Mouse (Mus musculus) bone marrow macrophage, adult 2 months (primary cell): ENCODE results near the gene Rnf168.

Experiments used
- CTCF ChIP-seq: IDR thresholded peaks from 2 replicates; pipeline ENCODE4 v1.5.1; 2012; ENCODE audit warnings: low read depth, mild to moderate bottlenecking, low read length, moderate library complexity
- POLR2A ChIP-seq: IDR thresholded peaks from 2 replicates; pipeline ENCODE4 v1.6.1; 2012; ENCODE audit warnings: mild to moderate bottlenecking, low read depth, low read length, borderline replicate concordance

DNA sequence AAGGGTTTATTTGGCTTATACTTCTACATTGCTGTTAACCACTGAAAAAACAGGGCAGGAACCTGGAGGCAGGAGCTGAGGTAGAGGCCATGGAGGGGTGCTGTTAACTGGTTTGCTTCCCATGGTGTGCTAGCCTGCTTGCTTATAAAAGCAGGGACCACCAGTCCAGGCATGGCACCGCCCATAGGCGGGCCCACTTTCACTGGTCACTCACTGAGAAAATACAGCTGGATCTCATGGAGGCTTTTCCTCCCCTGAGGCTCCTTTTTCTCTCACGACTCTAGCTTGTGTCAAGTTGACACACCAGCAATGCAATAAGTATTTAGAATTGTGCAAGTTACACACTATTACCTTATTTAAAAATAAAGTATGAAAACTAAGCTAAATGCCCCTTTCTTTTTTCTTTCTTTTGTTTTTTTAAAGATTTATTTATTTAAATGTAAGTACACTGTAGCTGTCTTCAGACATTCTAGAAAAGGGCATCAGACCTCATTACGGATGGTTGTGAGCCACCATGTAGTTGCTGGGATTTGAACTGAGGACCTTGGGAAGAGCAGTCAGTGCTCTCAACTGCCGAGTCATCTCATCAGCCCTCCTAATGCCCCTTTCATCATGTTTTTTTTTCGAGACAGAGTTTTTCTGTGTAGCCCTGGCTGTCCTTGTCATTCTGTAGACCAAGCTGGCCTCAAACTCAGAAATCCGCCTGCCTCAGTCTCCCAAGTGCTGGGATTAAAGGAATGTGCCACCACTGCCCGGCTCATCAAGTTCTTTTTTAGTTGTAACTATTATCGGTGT is 53.8 kb downstream of the Rnf168 start:
- TF ChIP-seq CTCF: no peak
- no peak for TF ChIP-seq POLR2A
